Mouse (Mus musculus) G1E (cell line): Measurements from ENCODE around the gene Rsph14.

Experiments
- CTCF ChIP-seq: IDR thresholded peaks from 2 replicates; pipeline ENCODE4 v1.5.1; 2012; ENCODE audit warnings: low read depth, low read length, inconsistent platforms, mixed read lengths
- GATA1 ChIP-seq: IDR thresholded peaks from 2 replicates; pipeline ENCODE4 v1.6.1; 2012; ENCODE audit warnings: borderline replicate concordance, low read length, inconsistent platforms, mixed read lengths

- TF ChIP-seq CTCF = no peak
- no peak for TF ChIP-seq GATA1
Measured at GRCm38 (mm10) chr10:75044459-75044858, 12.1 kb upstream of the Rsph14 start.
